Mouse (Mus musculus): ENCODE measurements at regions not wholly inside any gene's neighbourhood (a gene's known extent, or its start where the extent isn't known, plus 50 kb on each side); places are given as distances from the start of the nearest gene placed in this dataset.

- TF ChIP-seq CTCF (IDR thresholded peaks at IDR 0.05; ENCODE audit: borderline replicate concordance, insufficient read depth, low read depth, low read length): no peak
- no peak for TF ChIP-seq POLR2A (IDR thresholded peaks at IDR 0.05; ENCODE audit: borderline replicate concordance, insufficient read depth, low read length)
Observed at GRCm38 (mm10) chr16:77401185-77401943, 200.5 kb downstream of the Gm11146 start.
